Mouse (Mus musculus): Measurements from ENCODE around the gene Ptprr.

GRCm38 (mm10) chr10:116108730-116109129 lies 90.7 kb downstream of the Ptprr start:
- TF ChIP-seq CTCF (IDR thresholded peaks at IDR 0.05; ENCODE audit: borderline replicate concordance, control insufficient read depth, extremely low read depth, insufficient read depth, low read length, poor library complexity) (no peak), POLR2A (IDR thresholded peaks at IDR 0.05; ENCODE audit: control insufficient read depth, extremely low read depth, insufficient read depth, low read length, poor library complexity) (no peak)

Data from thymus, adult 2 months (tissue).